Mouse (Mus musculus) lung, adult 10 weeks (tissue): ENCODE data around the gene Ltbp3. TPM values are rescaled to one million over a fixed set of nuclear protein-coding genes. Genes with fewer than 3 reads are reported as not detected.

Source experiments
- polyA plus RNA-seq: library from polyadenylated mRNA; stranded (reverse); fragments of 350-450 nt; fragmentation: Illumina TruSeq; extraction: RNeasy Lipid Tissue Mini Kit (QIAGEN cat#74804); gene quantifications from one replicate; pipeline ENCODE4 v1.2.3, GENCODE M21; 2014; ENCODE audit warnings: low read depth, low replicate concordance; ENCODE audit not compliant: insufficient read depth

Ltbp3 gene
- polyA plus RNA-seq = 48.4 TPM

DNA sequence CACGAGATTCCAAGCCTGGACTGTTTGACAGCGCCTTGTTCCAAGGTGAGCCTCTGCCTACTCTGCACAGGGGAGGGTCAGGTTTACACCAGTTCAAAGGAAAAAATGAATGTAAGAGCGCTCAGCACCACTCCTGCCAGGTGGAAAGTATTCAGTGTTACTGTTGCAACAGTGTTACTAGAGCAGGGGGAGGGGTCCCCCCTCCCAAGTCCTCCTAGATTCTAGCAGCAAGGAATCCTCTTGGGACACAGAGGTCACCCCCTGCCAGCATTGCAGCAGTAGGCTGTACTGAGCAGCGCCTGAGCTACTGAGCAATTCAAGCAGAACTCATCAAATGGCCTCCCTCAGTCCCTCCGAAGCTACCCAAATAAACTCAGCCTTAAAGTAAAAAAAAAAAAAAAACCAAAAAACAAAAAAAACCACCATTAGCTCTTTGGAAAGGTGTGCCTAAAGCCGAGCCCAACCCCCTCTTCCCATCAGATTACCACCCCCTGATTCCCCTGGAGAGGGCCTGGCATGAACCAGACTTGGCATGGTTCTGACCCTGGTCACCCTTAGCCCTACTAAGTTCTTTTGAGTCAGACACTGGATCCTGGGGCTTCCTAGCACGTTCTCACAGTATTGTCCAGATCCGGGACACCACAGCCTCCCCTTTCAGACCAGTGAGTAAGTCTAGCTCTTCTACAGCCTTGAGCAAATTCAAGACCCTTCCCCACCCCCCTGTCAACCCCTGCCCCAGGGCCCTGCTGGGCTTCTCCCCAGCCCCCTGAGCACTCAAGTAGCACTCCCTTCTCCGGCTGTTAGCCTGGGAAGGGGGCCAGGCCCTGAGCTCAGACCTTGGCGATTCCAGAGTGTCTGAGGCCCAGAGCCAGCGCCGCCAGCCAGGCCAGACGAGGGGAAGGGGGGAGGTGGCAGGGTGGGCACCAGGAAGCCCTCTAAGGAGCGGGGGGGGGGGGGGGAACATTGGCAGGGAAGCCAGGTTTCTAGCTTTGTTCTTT, at the start of gene Ltbp3:
Ltbp3 (plus strand) TSS at position 585 of the 998 bp plus-strand sequence.

DNA sequence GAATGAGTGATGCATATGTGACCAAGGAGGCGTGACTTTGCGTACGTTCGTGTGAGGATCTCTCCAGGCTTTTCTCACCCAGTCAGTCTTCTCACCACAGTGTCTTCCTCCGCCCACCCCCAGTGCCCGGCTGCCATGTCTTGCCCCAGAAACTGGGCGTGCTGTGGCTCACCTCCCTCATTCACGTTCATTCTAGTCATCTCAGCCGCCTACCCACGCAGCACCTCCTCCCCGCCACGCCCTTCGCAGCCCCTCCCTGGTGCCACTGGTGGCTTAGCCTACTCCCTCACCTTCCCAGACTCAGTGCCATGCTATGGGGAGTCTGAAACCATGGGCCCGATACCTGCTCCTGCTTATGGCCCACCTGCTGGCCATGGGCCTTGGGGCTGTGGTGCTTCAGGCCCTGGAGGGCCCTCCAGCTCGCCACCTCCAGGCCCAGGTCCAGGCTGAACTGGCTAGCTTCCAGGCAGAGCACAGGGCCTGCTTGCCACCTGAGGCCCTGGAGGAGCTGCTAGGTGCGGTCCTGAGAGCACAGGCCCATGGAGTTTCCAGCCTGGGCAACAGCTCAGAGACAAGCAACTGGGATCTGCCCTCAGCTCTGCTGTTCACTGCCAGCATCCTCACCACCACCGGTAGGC, 36.4 kb upstream of the Ltbp3 start, which contains the start of gene Kcnk7:
Kcnk7 (plus strand) TSS at position 205 of the 638 bp plus-strand sequence.

DNA sequence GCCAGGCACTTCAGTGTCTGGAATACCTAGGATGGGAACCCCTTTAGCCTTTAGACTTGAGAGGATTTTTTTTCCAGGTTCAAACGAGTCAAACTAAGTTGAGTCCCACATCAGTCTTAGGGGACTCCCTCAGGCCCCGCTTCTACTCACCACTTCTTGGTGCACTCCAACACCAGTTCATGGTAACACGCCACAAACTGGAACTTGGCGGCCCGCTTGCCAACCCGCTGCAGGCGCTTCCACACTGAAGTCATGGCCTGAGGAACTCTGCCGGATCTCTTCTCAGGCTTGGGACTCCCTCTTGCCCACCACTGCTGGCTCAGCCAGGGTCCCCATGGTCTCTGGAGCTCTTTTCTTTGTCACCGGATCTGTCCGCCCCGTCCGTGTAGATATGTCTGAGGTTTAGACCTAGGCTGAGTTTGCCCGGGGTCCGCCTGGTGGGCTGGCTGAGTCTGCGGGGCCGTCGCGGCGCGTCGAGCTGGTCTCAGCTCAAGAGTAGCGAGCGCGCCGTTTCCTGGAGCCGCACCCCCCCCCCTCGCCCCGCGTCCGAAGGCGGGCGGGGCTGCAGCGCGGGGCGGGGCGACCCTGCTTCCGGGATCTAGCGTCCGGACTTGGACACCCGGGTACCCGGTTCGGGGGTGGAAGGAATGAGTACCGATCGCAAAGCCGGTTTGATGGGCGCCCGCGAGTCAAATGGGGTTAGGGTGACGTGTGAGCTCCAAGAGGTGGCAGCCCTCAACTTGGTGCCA, 14.8 kb upstream of the Ltbp3 start, which contains the start of gene Ehbp1l1:
Ehbp1l1 (minus strand) TSS at position 551 of the 749 bp plus-strand sequence.

DNA sequence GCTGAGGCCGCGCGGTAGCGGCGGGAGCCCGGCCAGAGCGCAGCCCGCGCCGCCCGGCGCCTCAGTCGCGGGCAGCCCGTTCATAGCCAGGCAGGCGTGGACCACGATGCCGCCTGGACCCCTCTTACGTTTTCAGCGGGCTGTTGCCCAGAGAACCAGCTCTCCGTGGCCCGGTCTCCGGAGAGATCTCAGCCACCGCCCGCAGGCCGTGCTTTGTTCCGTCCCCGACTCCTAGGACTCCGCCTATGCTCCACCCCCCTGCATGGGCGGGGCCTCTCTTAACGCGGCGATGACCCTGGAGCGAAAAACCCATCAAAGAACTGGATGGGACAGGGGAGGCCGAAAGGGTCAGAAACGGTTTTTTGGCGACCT, 11.3 kb upstream of the Ltbp3 start, which contains the start of gene Fam89b:
Fam89b (minus strand) TSS at position 210 of the 372 bp plus-strand sequence.

DNA sequence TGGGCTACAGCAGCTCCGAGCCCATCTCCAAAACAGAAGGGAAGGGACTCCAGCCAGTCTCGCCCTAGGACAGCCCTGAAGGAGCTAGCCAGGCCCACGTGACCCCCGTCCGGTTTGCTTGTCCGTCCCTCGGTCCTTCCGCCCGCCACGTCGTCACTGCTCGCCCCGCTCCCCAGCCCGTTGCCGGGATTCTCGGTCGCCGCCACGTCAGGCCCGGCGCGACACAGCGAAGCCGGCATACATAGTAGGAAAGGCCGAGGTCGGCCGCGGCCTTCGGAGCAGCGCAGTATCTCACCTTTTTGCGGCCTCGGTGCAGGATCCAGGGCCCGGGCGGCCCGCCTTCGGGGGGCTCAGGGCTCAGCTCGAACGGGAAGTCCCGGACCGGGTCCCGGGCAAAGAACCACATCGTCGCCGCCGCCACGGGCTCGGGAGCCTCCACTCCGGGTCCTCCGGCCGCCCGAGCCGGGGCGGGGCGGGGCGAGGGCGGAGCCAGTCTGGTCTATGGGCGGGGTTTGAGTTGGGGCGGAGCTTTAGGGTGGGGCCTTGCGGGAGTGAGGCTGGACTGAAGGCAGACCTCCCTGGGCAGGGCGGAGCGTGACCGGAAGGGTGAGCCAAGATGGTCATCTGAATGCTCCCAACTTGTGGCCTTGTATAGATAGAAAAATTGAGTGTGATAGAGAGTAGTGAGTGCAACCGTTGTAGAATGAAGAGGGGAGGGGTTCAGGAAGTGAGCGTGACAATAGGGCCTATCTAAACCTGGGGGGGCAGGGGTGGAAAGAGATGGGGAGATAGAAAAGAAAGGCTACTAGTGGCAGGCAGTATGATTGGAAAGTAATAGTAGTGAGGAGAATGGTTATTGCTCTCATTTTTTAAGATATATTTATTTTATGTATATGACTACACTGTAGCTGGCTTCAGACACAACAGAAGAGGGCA, 30.5 kb downstream of the Ltbp3 start, which contains the start of gene Scyl1:
Scyl1 (minus strand) TSS at position 495 of the 936 bp plus-strand sequence.

Other genes with a start within 250 kb of the Ltbp3 start
- gene 1700020D05Rik, start 237.1 kb upstream of the Ltbp3 start, polyA plus RNA-seq = not detected
- 5.9 TPM for gene Snx32, start 230.4 kb upstream of the Ltbp3 start, polyA plus RNA-seq
- gene Ovol1, start 180.3 kb upstream of the Ltbp3 start, polyA plus RNA-seq = 0.69 TPM
- gene Ap5b1, start 172.9 kb upstream of the Ltbp3 start, polyA plus RNA-seq = 3.3 TPM
- 45.6 TPM for gene Rnaseh2c, start 139.0 kb upstream of the Ltbp3 start, polyA plus RNA-seq
- 39.0 TPM for gene Kat5, start 130.7 kb upstream of the Ltbp3 start, polyA plus RNA-seq
- gene Rela, start 103.4 kb upstream of the Ltbp3 start, polyA plus RNA-seq = 49.7 TPM
- gene Sipa1, start 77.2 kb upstream of the Ltbp3 start, polyA plus RNA-seq = 35.8 TPM
- 39.2 TPM for gene Map3k11, start 52.2 kb upstream of the Ltbp3 start, polyA plus RNA-seq
- 19.6 TPM for gene Pcnx3, start 52.0 kb upstream of the Ltbp3 start, polyA plus RNA-seq
- gene Kcnk7, start 36.5 kb upstream of the Ltbp3 start, polyA plus RNA-seq = 0.92 TPM
- gene Ehbp1l1, start 14.6 kb upstream of the Ltbp3 start, polyA plus RNA-seq = 25.1 TPM
- gene Fam89b, start 11.3 kb upstream of the Ltbp3 start, polyA plus RNA-seq = 59.0 TPM
- 45.0 TPM for gene Scyl1, start 30.5 kb downstream of the Ltbp3 start, polyA plus RNA-seq
- gene Frmd8, start 134.4 kb downstream of the Ltbp3 start, polyA plus RNA-seq = 15.0 TPM
- gene Slc25a45, start 136.9 kb downstream of the Ltbp3 start, polyA plus RNA-seq = 10.0 TPM
- 0.60 TPM for gene Tigd3, start 153.2 kb downstream of the Ltbp3 start, polyA plus RNA-seq
- 39.4 TPM for gene Dpf2, start 172.1 kb downstream of the Ltbp3 start, polyA plus RNA-seq
- 15.7 TPM for gene Cdc42ep2, start 183.9 kb downstream of the Ltbp3 start, polyA plus RNA-seq
- 10.7 TPM for gene Pola2, start 223.3 kb downstream of the Ltbp3 start, polyA plus RNA-seq
- not detected for gene Slc22a20, start 245.2 kb downstream of the Ltbp3 start, polyA plus RNA-seq